Mouse (Mus musculus) ES-E14 (cell line): ENCODE measurements around the gene Ubtd1.

Experiments
- HCFC1 ChIP-seq: IDR thresholded peaks from 2 replicates; pipeline ENCODE4 v1.6.1; 2012; ENCODE audit warnings: low read length, inconsistent platforms, borderline replicate concordance; ENCODE audit not compliant: insufficient read depth
- ZC3H11A ChIP-seq: IDR thresholded peaks from 2 replicates; pipeline ENCODE4 v1.6.1; 2012; ENCODE audit warnings: low read depth, mild to moderate bottlenecking, inconsistent platforms, low read length, borderline replicate concordance
- ZNF384 ChIP-seq: IDR thresholded peaks from 2 replicates; pipeline ENCODE4 v1.6.1; 2012; ENCODE audit warnings: low read depth, low read length, inconsistent platforms

GRCm38 (mm10) chr19:42054255-42054654 is 72.7 kb downstream of the Ubtd1 start:
- no peak for TF ChIP-seq ZC3H11A
- no peak for TF ChIP-seq ZNF384
- TF ChIP-seq HCFC1: no peak
